Mouse (Mus musculus) kidney, postnatal 0 days (tissue): ENCODE measurements around the gene Dmgdh. TPM values are rescaled to one million over a fixed set of nuclear protein-coding genes. Genes with fewer than 3 reads are reported as not detected.
A peak's percentile ranks its signal among the peaks of the same experiment; 100 is the strongest.

Source experiments
- ATAC-seq: fragments of 200-750 bp; cut with Nextera tagmentation; replicated peaks from 2 replicates; pipeline ENCODE4 v1.8.0; 2017; ENCODE audit warnings: low read depth, moderate number of reproducible peaks, moderate TSS enrichment, moderate library complexity; ENCODE audit not compliant: low FRiP score
- DNase-seq: peaks from one replicate; pipeline ENCODE4 v3.0.0-alpha.2; 2016; ENCODE audit warnings: low spot score
- H3K27ac ChIP-seq: fragments of 300-500 bp; sonication (generic); 2 replicates; pipeline ENCODE4 v1.5.1; 2014; ENCODE audit warnings: mild to moderate bottlenecking
- H3K27me3 ChIP-seq: fragments of 300-500 bp; sonication (generic); 2 replicates; pipeline ENCODE4 v1.6.1; 2014; ENCODE audit warnings: low read length, mixed read lengths; ENCODE audit not compliant: insufficient read depth
- H3K36me3 ChIP-seq: fragments of 300-500 bp; sonication (generic); 2 replicates; pipeline ENCODE4 v1.6.1; 2014; ENCODE audit warnings: low read length, mixed read lengths; ENCODE audit not compliant: insufficient read depth
- H3K4me1 ChIP-seq: fragments of 300-500 bp; sonication (generic); replicated peaks from 2 replicates; pipeline ENCODE4 v1.6.1; 2014; ENCODE audit warnings: antibody characterized with exemption, low read length, mixed read lengths; ENCODE audit not compliant: insufficient read depth
- H3K4me2 ChIP-seq: fragments of 300-500 bp; sonication (generic); 2 replicates; pipeline ENCODE4 v1.6.1; 2014; ENCODE audit warnings: mild to moderate bottlenecking, low read length, moderate library complexity, mixed read lengths
- H3K4me3 ChIP-seq: fragments of 300-500 bp; sonication (generic); replicated peaks from 2 replicates; pipeline ENCODE4 v1.5.1; 2014; ENCODE audit warnings: low read depth, low read length
- H3K9ac ChIP-seq: fragments of 300-500 bp; sonication (generic); 2 replicates; pipeline ENCODE4 v1.6.1; 2014; ENCODE audit warnings: low read depth, low read length
- H3K9me3 ChIP-seq: fragments of 300-500 bp; sonication (generic); replicated peaks from 2 replicates; pipeline ENCODE4 v1.6.1; 2016; ENCODE audit warnings: low read length, inconsistent platforms, mixed read lengths
- CTCF ChIP-seq: IDR thresholded peaks from 2 replicates; pipeline ENCODE4 v1.5.1; 2016; ENCODE audit warnings: antibody characterized with exemption, low read depth, mild to moderate bottlenecking, moderate library complexity
- WGBS: fragments of 180-500 bp; shearing (Covaris S2); extraction: QIAGEN DNeasy Blood & Tissue Kit; methylation state at CpG from one replicate; pipeline ENCODE4 v1.1.7; 2014; 5-methylcytosine and 5-hydroxymethylcytosine counted together
- polyA plus RNA-seq: library from polyadenylated mRNA; unstranded; fragments of >200 nt; fragmentation: Nextera tagmentation; extraction: Ambion mirVana; gene quantifications from 2 replicates; pipeline ENCODE4 v1.2.1, GENCODE M21; 2015

Dmgdh gene
- polyA plus RNA-seq, 1 experiment from 2014 or later, result 5.9 TPM

DNA sequence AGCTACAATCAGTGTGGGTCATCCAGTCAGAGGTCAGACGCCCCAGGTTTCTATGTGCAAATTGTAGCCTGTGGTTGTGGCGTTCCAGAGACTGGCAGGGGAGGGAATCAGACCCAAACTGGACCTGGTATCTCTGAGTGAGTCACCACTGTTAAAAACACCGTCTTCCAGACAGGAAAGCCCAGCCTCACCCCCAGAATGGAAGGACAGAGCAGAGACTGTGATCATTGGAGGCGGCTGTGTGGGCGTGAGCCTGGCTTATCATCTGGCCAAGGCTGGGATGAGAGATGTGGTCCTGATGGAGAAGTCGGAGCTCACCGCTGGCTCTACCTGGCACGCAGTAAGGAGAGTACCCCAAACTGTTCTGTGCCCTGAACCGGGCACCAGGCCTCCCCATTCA is 2.6 kb downstream of the Dmgdh start:
- ATAC-seq, result no peak
- 78% methylated on average over 9 of the region's 9 CpGs for WGBS
- TF ChIP-seq CTCF, result no peak

GRCm38 (mm10) chr13:93683336-93683735 is 9.1 kb downstream of the Dmgdh start:
- no peak for TF ChIP-seq CTCF
- H3K27me3 ChIP-seq, result no peaks in the 10 kb centered on the region
- H3K4me1 ChIP-seq, result no peaks in the 10 kb centered on the region
- no peaks in the 10 kb centered on the region for H3K36me3 ChIP-seq
- no peak overlapping the region for H3K4me3 ChIP-seq
- no peak overlapping the region for H3K4me2 ChIP-seq
- DNase-seq (peak; percentile 47), ATAC-seq (no peak)
- H3K9ac ChIP-seq, result no peak overlapping the region
- no peak overlapping the region for H3K27ac ChIP-seq
- H3K9me3 ChIP-seq, result no peaks in the 10 kb centered on the region

More for the DNA sequence above, 2.6 kb downstream of the Dmgdh start:
- Histone ChIP-seq H3K27ac (no peak overlapping the region), H3K36me3 (no peaks in the 10 kb centered on the region), H3K27me3 (no peaks in the 10 kb centered on the region), H3K9ac (no peak overlapping the region), H3K4me1 (no peaks in the 10 kb centered on the region), H3K4me3 (no peak overlapping the region), H3K4me2 (no peak overlapping the region), H3K9me3 (no peaks in the 10 kb centered on the region)
- DNase-seq, result no peak

- no peak for TF ChIP-seq CTCF
- H3K36me3 ChIP-seq, result no peaks in the 10 kb centered on the region
- no peak for ATAC-seq
- 80% methylated on average over 4 of the region's 4 CpGs for WGBS
- no peak overlapping the region for H3K4me3 ChIP-seq
- no peak overlapping the region for H3K27ac ChIP-seq
- H3K4me1 ChIP-seq, result no peaks in the 10 kb centered on the region
- H3K9me3 ChIP-seq, result no peaks in the 10 kb centered on the region
- H3K27me3 ChIP-seq, result no peaks in the 10 kb centered on the region
- no peak for DNase-seq
- H3K9ac ChIP-seq, result no peak overlapping the region
- no peak overlapping the region for H3K4me2 ChIP-seq
Measured at GRCm38 (mm10) chr13:93685226-93685625, 11.0 kb downstream of the Dmgdh start.

DNA sequence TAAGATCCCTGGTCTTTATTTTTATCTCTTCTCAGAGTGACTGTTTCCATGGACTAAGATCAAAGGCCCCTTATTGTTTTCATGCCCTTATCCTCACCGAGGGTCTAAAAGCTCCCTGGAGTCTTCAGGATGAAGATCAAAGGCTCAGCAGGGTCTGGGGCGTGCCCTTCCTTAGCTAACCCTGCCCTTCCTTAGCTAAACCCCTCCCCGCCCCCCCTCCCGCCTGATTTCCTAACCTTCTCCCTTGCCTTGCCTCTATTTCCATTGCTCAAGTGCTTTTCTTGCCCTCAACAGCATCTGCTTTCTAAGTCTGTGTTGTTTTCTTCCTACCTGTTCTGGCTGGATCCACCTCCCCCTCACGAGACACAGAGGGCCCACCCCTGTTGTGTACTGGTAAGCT is 13.1 kb downstream of the Dmgdh start:
- no peak for ATAC-seq
- no peak for DNase-seq
- TF ChIP-seq CTCF, result no peak
- Histone ChIP-seq H3K4me1 (no peaks in the 10 kb centered on the region), H3K4me3 (no peak overlapping the region), H3K9me3 (no peaks in the 10 kb centered on the region), H3K9ac (no peak overlapping the region), H3K27me3 (no peaks in the 10 kb centered on the region), H3K36me3 (no peaks in the 10 kb centered on the region), H3K27ac (no peak overlapping the region), H3K4me2 (no peak overlapping the region)
- WGBS, result 12% methylated on average over 5 of the region's 5 CpGs

GRCm38 (mm10) chr13:93689566-93689965 is 15.3 kb downstream of the Dmgdh start:
- Histone ChIP-seq H3K36me3 (no peaks in the 10 kb centered on the region), H3K27ac (no peak overlapping the region), H3K27me3 (no peaks in the 10 kb centered on the region), H3K9ac (no peak overlapping the region), H3K4me2 (no peak overlapping the region), H3K4me3 (no peak overlapping the region), H3K4me1 (no peaks in the 10 kb centered on the region), H3K9me3 (no peaks in the 10 kb centered on the region)
- ATAC-seq, result no peak
- TF ChIP-seq CTCF, result no peak
- DNase-seq, result no peak
- 96% methylated on average over 3 of the region's 3 CpGs for WGBS

DNA sequence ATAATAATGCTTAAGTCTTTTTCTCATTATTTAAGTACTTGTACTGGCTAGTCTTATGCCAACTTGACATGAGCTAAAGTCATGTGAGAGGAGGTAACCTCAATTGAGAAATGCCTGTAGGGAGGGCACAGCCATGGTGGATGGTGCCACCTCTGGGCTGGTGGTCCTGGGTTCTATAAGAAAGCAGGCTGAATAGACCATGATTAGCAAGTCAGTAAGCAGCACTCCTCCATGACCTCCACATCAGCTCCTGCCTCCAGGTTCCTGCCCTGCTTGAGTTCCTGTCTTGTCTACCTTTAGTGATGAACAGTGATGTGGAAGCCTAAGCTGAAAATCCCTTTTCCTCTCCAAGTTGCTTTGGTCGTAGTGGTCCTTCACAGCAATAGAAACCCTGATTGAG is 16.6 kb downstream of the Dmgdh start:
- 86% methylated on average over 1 of the region's 1 CpGs for WGBS
- no peak overlapping the region for H3K4me2 ChIP-seq
- TF ChIP-seq CTCF, result no peak

DNA sequence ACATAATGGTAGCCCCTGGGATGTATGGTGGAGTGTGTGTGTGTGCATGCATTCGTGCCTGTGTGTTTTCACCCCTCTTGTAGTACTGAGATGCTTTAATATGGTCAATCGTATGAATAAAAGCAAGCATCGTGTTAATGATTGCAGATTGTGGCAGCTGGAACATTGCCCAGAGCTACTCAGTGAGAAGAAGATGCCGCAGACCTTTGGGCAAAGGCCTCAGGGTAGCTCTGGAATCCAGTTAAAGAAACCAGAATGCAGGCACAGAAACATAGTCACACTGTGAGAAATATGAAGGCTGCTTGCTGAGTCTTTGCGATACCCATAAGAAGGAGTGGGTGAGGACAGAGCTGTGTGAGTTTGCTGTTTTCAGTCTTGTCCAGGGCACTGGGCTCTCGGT is 24.6 kb downstream of the Dmgdh start:
- Histone ChIP-seq H3K36me3 (no peaks in the 10 kb centered on the region), H3K4me1 (no peaks in the 10 kb centered on the region), H3K4me2 (no peak overlapping the region), H3K4me3 (no peak overlapping the region), H3K27ac (no peak overlapping the region), H3K9me3 (no peaks in the 10 kb centered on the region), H3K9ac (no peak overlapping the region), H3K27me3 (no peaks in the 10 kb centered on the region)
- no peak for DNase-seq
- ATAC-seq, result no peak
- TF ChIP-seq CTCF, result no peak
- WGBS, result 68% methylated on average over 6 of the region's 6 CpGs

More for the DNA sequence above, 16.6 kb downstream of the Dmgdh start:
- DNase-seq, result no peak
- H3K4me3 ChIP-seq, result no peak overlapping the region
- H3K27me3 ChIP-seq, result no peaks in the 10 kb centered on the region
- no peak for ATAC-seq
- no peak overlapping the region for H3K9ac ChIP-seq
- H3K27ac ChIP-seq, result no peak overlapping the region
- no peaks in the 10 kb centered on the region for H3K9me3 ChIP-seq
- no peaks in the 10 kb centered on the region for H3K4me1 ChIP-seq
- H3K36me3 ChIP-seq, result no peaks in the 10 kb centered on the region
